ENCODE assay signal across 9 mouse cellular contexts in the genomic region with DNA sequence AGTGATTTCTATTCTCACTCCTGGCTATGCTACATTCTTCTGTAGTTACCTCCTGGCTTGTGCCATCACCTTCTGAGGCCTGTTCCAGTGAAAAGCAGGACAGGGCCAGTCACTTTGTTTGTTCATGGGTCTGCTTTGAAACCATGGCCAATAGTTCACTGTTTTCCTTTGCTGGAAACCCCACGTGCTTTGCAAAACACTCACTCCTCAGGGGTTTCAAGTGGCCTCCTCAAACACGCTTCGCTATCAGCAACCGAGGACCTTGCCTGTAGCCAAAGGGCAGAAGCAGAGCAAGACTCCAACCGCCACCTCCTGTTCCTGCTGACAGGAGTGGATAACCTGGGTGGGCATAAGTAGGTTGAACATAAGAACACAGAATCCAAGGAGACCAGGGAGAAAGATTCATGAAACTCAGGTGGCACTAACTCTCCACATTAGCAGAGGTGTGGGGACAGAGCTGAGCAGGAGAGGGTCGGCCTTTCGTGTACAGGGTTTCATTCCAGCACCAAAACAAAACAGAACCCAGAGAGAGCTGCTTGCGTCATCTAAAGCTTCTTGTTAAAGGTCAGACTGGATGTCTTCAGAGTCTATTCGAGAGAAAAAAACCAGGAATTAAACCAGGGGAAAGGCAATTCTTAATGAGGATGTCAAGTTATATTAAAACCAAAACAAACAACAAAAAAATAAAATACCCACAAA. TPM values are rescaled to one million over a fixed set of nuclear protein-coding genes. Genes with fewer than 3 reads are reported as not detected.
A peak's percentile ranks its signal among the peaks of the same experiment; 100 is the strongest.
DNase-seq lines count a peak whose midpoint lies in the region; ATAC-seq and TF ChIP-seq lines count a peak whose summit lies in the region.
"Had no signal": no experiment of that assay in that cellular context is flagged by ENCODE, and none has a peak within 500 bp of the region (broad histone marks: within the 10 kb centered on the region; RNA-seq: fewer than 3 reads in every experiment).

No protein-coding gene starts in this region.

- H3K4me2 ChIP-seq in liver, embryonic 11.5 days = no peak overlapping the region
- H3K4me2 ChIP-seq in stomach, embryonic 14.5 days (replicated peaks; ENCODE audit: low read depth, low read length) = no peak overlapping the region
- no peak overlapping the region for H3K4me2 ChIP-seq in forebrain, postnatal 0 days (ENCODE audit: low read depth)

- DNase-seq in kidney, adult 2 months = peak; percentile 52
- DNase-seq in kidney, postnatal 10 days = no peak
- DNase-seq in heart, postnatal 10 days = peak; percentile 51 to 52
- DNase-seq in liver, embryonic 11.5 days (ENCODE audit: low spot score) = no peak
- no peak for DNase-seq in forebrain, postnatal 0 days
- DNase-seq in frontal cortex, postnatal 14 days (ENCODE audit: low spot score in 2 of 2) = no peak
- DNase-seq: adrenal gland, postnatal 25 days; thymus, postnatal 4 days had no signal

- no peaks in the 10 kb centered on the region for H3K9me3 ChIP-seq in liver, embryonic 11.5 days (ENCODE audit: control insufficient read depth, low read length)
- H3K9me3 ChIP-seq in stomach, embryonic 14.5 days (ENCODE audit: control insufficient read depth, low read depth, low read length) = no peaks in the 10 kb centered on the region
- no peaks in the 10 kb centered on the region for H3K9me3 ChIP-seq in forebrain, postnatal 0 days (ENCODE audit: low read length)

- H3K27ac ChIP-seq in kidney, adult 2 months (ENCODE audit: insufficient read depth, low read depth, low read length) = peak overlapping the region; percentile 72
- H3K27ac ChIP-seq in liver, embryonic 11.5 days (ENCODE audit: low read depth, low read length) = peak overlapping the region; percentile 39; the same call in 1 of the 2 replicates
- peak overlapping the region; percentile 62; the same call in 1 of the 2 replicates for H3K27ac ChIP-seq in stomach, embryonic 14.5 days (ENCODE audit: low read length)
- no peak overlapping the region for H3K27ac ChIP-seq in forebrain, postnatal 0 days (ENCODE audit: low read depth, low read length)

- no peak overlapping the region for H3K9ac ChIP-seq in liver, embryonic 11.5 days (ENCODE audit: low read depth, low read length)
- H3K9ac ChIP-seq in stomach, embryonic 14.5 days (replicated peaks; ENCODE audit: low read depth, low read length) = no peak overlapping the region
- no peak overlapping the region for H3K9ac ChIP-seq in forebrain, postnatal 0 days

- ATAC-seq in liver, embryonic 11.5 days (replicated peaks; ENCODE audit: low FRiP score) = no peak
- peak; percentile 57; the same call in 1 of the 2 replicates for ATAC-seq in stomach, embryonic 14.5 days (ENCODE audit: insufficient number of reproducible peaks, insufficient read depth, low FRiP score, low read depth)
- no peak for ATAC-seq in forebrain, postnatal 0 days

- TF ChIP-seq CTCF in kidney, adult 2 months (conservative IDR thresholded peaks at IDR 0.05; ENCODE audit: insufficient read depth, insufficient read length, low read depth, low read length) = no peak
- no peak for TF ChIP-seq CTCF in forebrain, postnatal 0 days (IDR thresholded peaks at IDR 0.05; ENCODE audit: low read depth)

- H3K4me3 ChIP-seq in kidney, adult 2 months (ENCODE audit: insufficient read depth, low read depth, low read length) = no peak overlapping the region
- no peak overlapping the region for H3K4me3 ChIP-seq in liver, embryonic 11.5 days (ENCODE audit: low read depth, low read length)
- no peak overlapping the region for H3K4me3 ChIP-seq in stomach, embryonic 14.5 days (ENCODE audit: low read depth, low read length)
- H3K4me3 ChIP-seq in forebrain, postnatal 0 days (ENCODE audit: low read depth, low read length) = no peak overlapping the region

- TF ChIP-seq POLR2A in kidney, adult 2 months (IDR thresholded peaks at IDR 0.05; ENCODE audit: low read depth, low read length) = no peak

- peaks cover 7% of the 10 kb centered on the region; the same call in 1 of the 2 replicates for H3K36me3 ChIP-seq in kidney, adult 2 months (ENCODE audit: control insufficient read depth, insufficient read depth, low read length)
- no peaks in the 10 kb centered on the region for H3K36me3 ChIP-seq in liver, embryonic 11.5 days (ENCODE audit: control insufficient read depth, insufficient read depth, low read length)
- H3K36me3 ChIP-seq in stomach, embryonic 14.5 days (ENCODE audit: control insufficient read depth, insufficient read depth, low read length) = no peaks in the 10 kb centered on the region
- H3K36me3 ChIP-seq in forebrain, postnatal 0 days (ENCODE audit: insufficient read depth) = no peaks in the 10 kb centered on the region

- no peaks in the 10 kb centered on the region for H3K27me3 ChIP-seq in kidney, adult 2 months (replicated peaks; ENCODE audit: control insufficient read depth, insufficient read depth, low read length)
- H3K27me3 ChIP-seq in liver, embryonic 11.5 days (replicated peaks; ENCODE audit: control insufficient read depth, insufficient read depth, low read length) = no peaks in the 10 kb centered on the region
- no peaks in the 10 kb centered on the region for H3K27me3 ChIP-seq in stomach, embryonic 14.5 days (ENCODE audit: control insufficient read depth, insufficient read depth, low read length)
- no peaks in the 10 kb centered on the region for H3K27me3 ChIP-seq in forebrain, postnatal 0 days (ENCODE audit: insufficient read depth, low read length)

- intact Hi-C loops in heart, postnatal 10 days (cut with DNase I) = no loop called here

- WGBS in kidney, adult 2 months = 39% methylated on average over 9 of the region's 9 CpGs
- WGBS in liver, embryonic 11.5 days = 75% methylated on average over 9 of the region's 9 CpGs
- 61% methylated on average over 9 of the region's 9 CpGs for WGBS in stomach, embryonic 14.5 days
- WGBS in forebrain, postnatal 0 days = 84% methylated on average over 9 of the region's 9 CpGs

- H3K4me1 ChIP-seq in kidney, adult 2 months (ENCODE audit: control insufficient read depth, insufficient read depth, low read length) = peaks cover 45% of the 10 kb centered on the region
- peaks cover 30% of the 10 kb centered on the region for H3K4me1 ChIP-seq in liver, embryonic 11.5 days (replicated peaks; ENCODE audit: control insufficient read depth, insufficient read depth, low read length)
- peaks cover 14% of the 10 kb centered on the region for H3K4me1 ChIP-seq in stomach, embryonic 14.5 days (ENCODE audit: control insufficient read depth, insufficient read depth, low read length)
- peaks cover 4% of the 10 kb centered on the region for H3K4me1 ChIP-seq in forebrain, postnatal 0 days (ENCODE audit: insufficient read depth)

RNA-seq across cellular contexts. Expression of a gene that starts 47.5 kb away (rescaled TPM):
- 18.5 and 23.1 TPM in 2 replicates for polyA plus RNA-seq in kidney, adult 2 months (2012; rRNA removed)
- 10 to 100 TPM; 19.0 to 20.5 TPM for total RNA-seq in heart, postnatal 10 days (2021)
- 26.8 and 27.9 TPM in 2 replicates for polyA plus RNA-seq in liver, embryonic 11.5 days (2014; fragmentation: Nextera tagmentation; extraction: Ambion mirVana)
- 18.3 and 18.6 TPM in 2 replicates for polyA plus RNA-seq in stomach, embryonic 14.5 days (2014; fragmentation: Nextera tagmentation; extraction: Ambion mirVana)
- 8.5 and 13.3 TPM in 2 replicates for total RNA-seq in forebrain, postnatal 0 days (2014; rRNA removed)
- polyA plus RNA-seq in forebrain, postnatal 0 days (2015; fragmentation: Nextera tagmentation; extraction: Ambion mirVana) = 9.0 and 10.3 TPM in 2 replicates

RNA-seq across cellular contexts. Expression of a gene that starts 50.0 kb away (rescaled TPM):
- 52.7 and 63.4 TPM in 2 replicates for polyA plus RNA-seq in kidney, adult 2 months (2012; rRNA removed)
- 1 to 10 TPM; 4.6 to 5.9 TPM for total RNA-seq in heart, postnatal 10 days (2021)
- 7.5 and 8.2 TPM in 2 replicates for polyA plus RNA-seq in liver, embryonic 11.5 days (2014; fragmentation: Nextera tagmentation; extraction: Ambion mirVana)
- 1.8 and 2.8 TPM in 2 replicates for polyA plus RNA-seq in stomach, embryonic 14.5 days (2014; fragmentation: Nextera tagmentation; extraction: Ambion mirVana)
- 2.2 and 2.6 TPM in 2 replicates for total RNA-seq in forebrain, postnatal 0 days (2014; rRNA removed)
- 2.0 and 2.9 TPM in 2 replicates for polyA plus RNA-seq in forebrain, postnatal 0 days (2015; fragmentation: Nextera tagmentation; extraction: Ambion mirVana)

RNA-seq across cellular contexts. Expression of a gene that starts 56.4 kb away (rescaled TPM):
- polyA plus RNA-seq in kidney, adult 2 months (2012; rRNA removed) = 107 and 134 TPM in 2 replicates
- 10 to 100 TPM; 63.4 to 65.7 TPM for total RNA-seq in heart, postnatal 10 days (2021)
- 57.1 and 58.6 TPM in 2 replicates for polyA plus RNA-seq in liver, embryonic 11.5 days (2014; fragmentation: Nextera tagmentation; extraction: Ambion mirVana)
- 67.6 and 72.1 TPM in 2 replicates for polyA plus RNA-seq in stomach, embryonic 14.5 days (2014; fragmentation: Nextera tagmentation; extraction: Ambion mirVana)
- total RNA-seq in forebrain, postnatal 0 days (2014; rRNA removed) = 79.8 and 98.1 TPM in 2 replicates
- 62.7 and 68.8 TPM in 2 replicates for polyA plus RNA-seq in forebrain, postnatal 0 days (2015; fragmentation: Nextera tagmentation; extraction: Ambion mirVana)

Comparison
In these comparisons a context has a peak if more than half of its experiments do, and no peak if none do; other contexts are left out.
1. DNase-seq: peak in kidney, adult 2 months (single experiment) and heart, postnatal 10 days (2 of 2); none in kidney, postnatal 10 days (single experiment), liver, embryonic 11.5 days (single experiment), forebrain, postnatal 0 days (single experiment) and frontal cortex, postnatal 14 days (0 of 2).